Mouse (Mus musculus) liver, postnatal 0 days (tissue): ENCODE results near the gene Slc22a14.

ENCODE experiments used
- CTCF ChIP-seq: sonication (generic); IDR thresholded peaks from 2 replicates; pipeline ENCODE4 v1.5.1; 2016; ENCODE audit warnings: antibody characterized with exemption, low read depth
- EP300 ChIP-seq: IDR thresholded peaks from 2 replicates; pipeline ENCODE4 v1.6.1; 2016; ENCODE audit warnings: antibody characterized with exemption, low read depth, mild to moderate bottlenecking

DNA sequence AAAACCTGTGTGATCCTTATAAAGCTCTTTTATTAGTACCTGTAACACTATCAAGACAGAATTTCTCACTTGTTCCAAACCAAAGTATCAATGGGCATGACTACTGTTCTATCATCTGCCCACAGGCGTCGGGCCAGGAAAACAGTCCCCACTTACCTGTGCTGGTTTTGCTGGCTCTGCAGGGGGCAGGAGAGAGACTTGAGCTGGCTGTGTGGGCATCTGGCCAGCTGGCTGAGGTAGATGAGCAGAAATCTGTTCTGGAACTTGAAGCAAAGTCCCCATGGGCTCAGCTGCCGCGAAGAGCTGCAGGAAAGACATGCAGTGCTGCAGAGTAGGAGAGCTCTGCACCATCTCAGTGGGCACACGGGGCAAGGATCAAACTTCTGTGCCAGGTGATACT, 118.5 kb downstream of the Slc22a14 start:
- TF ChIP-seq EP300, result no peak
- TF ChIP-seq CTCF, result peak; percentile 36
